Mouse (Mus musculus) neural tube, embryonic 15.5 days (tissue): ENCODE results near the gene Xkr8. TPM values are rescaled to one million over a fixed set of nuclear protein-coding genes. Genes with fewer than 3 reads are reported as not detected.

ENCODE experiments used
- ATAC-seq: fragments of 200-750 bp; cut with Nextera tagmentation; 2 replicates; pipeline ENCODE4 v1.8.0; 2017; ENCODE audit warnings: mild to moderate bottlenecking, moderate TSS enrichment, moderate library complexity; ENCODE audit not compliant: low FRiP score
- H3K27ac ChIP-seq: fragments of 300-500 bp; sonication (generic); replicated peaks from 2 replicates; pipeline ENCODE4 v1.5.1; 2015; ENCODE audit warnings: mild to moderate bottlenecking, inconsistent platforms
- H3K27me3 ChIP-seq: fragments of 300-500 bp; sonication (generic); replicated peaks from 2 replicates; pipeline ENCODE4 v1.6.1; 2015; ENCODE audit warnings: inconsistent platforms
- H3K36me3 ChIP-seq: fragments of 300-500 bp; sonication (generic); 2 replicates; pipeline ENCODE4 v1.6.1; 2015; ENCODE audit warnings: inconsistent platforms
- H3K4me1 ChIP-seq: fragments of 300-500 bp; sonication (generic); 2 replicates; pipeline ENCODE4 v1.6.1; 2015; ENCODE audit warnings: inconsistent platforms
- H3K4me2 ChIP-seq: fragments of 300-500 bp; sonication (generic); 2 replicates; pipeline ENCODE4 v1.6.1; 2015; ENCODE audit warnings: inconsistent platforms, mild to moderate bottlenecking, moderate library complexity
- H3K4me3 ChIP-seq: fragments of 300-500 bp; sonication (generic); replicated peaks from 2 replicates; pipeline ENCODE4 v1.5.1; 2015; ENCODE audit warnings: mild to moderate bottlenecking, inconsistent platforms
- H3K9ac ChIP-seq: fragments of 300-500 bp; sonication (generic); replicated peaks from 2 replicates; pipeline ENCODE4 v1.6.1; 2015; ENCODE audit warnings: mild to moderate bottlenecking, inconsistent platforms
- H3K9me3 ChIP-seq: fragments of 300-500 bp; sonication (generic); replicated peaks from 2 replicates; pipeline ENCODE4 v1.6.1; 2016; ENCODE audit warnings: inconsistent platforms
- WGBS: fragments of 180-500 bp; shearing (Covaris S2); methylation state at CpG from one replicate; pipeline ENCODE4 v1.1.7; 2015; ENCODE audit warnings: mixed read lengths; 5-methylcytosine and 5-hydroxymethylcytosine counted together
- polyA plus RNA-seq: library from polyadenylated mRNA; unstranded; fragments of >200 nt; fragmentation: Nextera tagmentation; extraction: Ambion mirVana; gene quantifications from 2 replicates; pipeline ENCODE4 v1.2.1, GENCODE M21; 2015

Gene Xkr8
- polyA plus RNA-seq, 1 experiment from 2014 or later: 6.4 TPM

GRCm38 (mm10) chr4:132734766-132735165, 2.4 kb upstream of the Xkr8 start:
- H3K4me2 ChIP-seq: no peak overlapping the region
- H3K27me3 ChIP-seq: no peaks in the 10 kb centered on the region
- ATAC-seq: no peak
- 90% methylated on average over 2 of the region's 2 CpGs for WGBS
- H3K4me3 ChIP-seq: no peak overlapping the region
- peaks cover 13% of the 10 kb centered on the region for H3K4me1 ChIP-seq
- no peak overlapping the region for H3K9ac ChIP-seq
- H3K9me3 ChIP-seq: no peaks in the 10 kb centered on the region
- no peaks in the 10 kb centered on the region for H3K36me3 ChIP-seq
- no peak overlapping the region for H3K27ac ChIP-seq

- H3K4me1 ChIP-seq: peaks cover 13% of the 10 kb centered on the region
- H3K9ac ChIP-seq: no peak overlapping the region
- WGBS: 92% methylated on average over 25 of the region's 25 CpGs
- no peaks in the 10 kb centered on the region for H3K9me3 ChIP-seq
- no peak overlapping the region for H3K27ac ChIP-seq
- H3K27me3 ChIP-seq: no peaks in the 10 kb centered on the region
- H3K4me2 ChIP-seq: 0 out of 2 replicates have a peak overlapping the region, but pooled peaks have one; percentile 88
- ATAC-seq: no peak
- peaks cover 1% of the 10 kb centered on the region; the same call in 1 of the 2 replicates for H3K36me3 ChIP-seq
- H3K4me3 ChIP-seq: no peak overlapping the region
Observed at GRCm38 (mm10) chr4:132733071-132733770, 875 bp upstream of the Xkr8 start.

- Histone ChIP-seq H3K9me3 (no peaks in the 10 kb centered on the region), H3K27me3 (no peaks in the 10 kb centered on the region), H3K4me2 (peak overlapping the region; percentile 88), H3K36me3 (peaks cover 15% of the 10 kb centered on the region), H3K4me1 (peaks cover 13% of the 10 kb centered on the region), H3K27ac (no peak overlapping the region), H3K4me3 (peak overlapping the region; percentile 67), H3K9ac (peak overlapping the region; percentile 67)
- 51% methylated on average over 12 of the region's 12 CpGs for WGBS
- ATAC-seq: 0 out of 2 replicates have a peak, but pooled peaks have one; percentile 13
Observed at GRCm38 (mm10) chr4:132731616-132732015, 730 bp downstream of the Xkr8 start.

- H3K4me3 ChIP-seq: no peak overlapping the region
- 92% methylated on average over 8 of the region's 8 CpGs for WGBS
- H3K4me1 ChIP-seq: peaks cover 13% of the 10 kb centered on the region
- H3K36me3 ChIP-seq: peaks cover 30% of the 10 kb centered on the region
- no peak for ATAC-seq
- no peaks in the 10 kb centered on the region for H3K9me3 ChIP-seq
- H3K27ac ChIP-seq: no peak overlapping the region
- H3K4me2 ChIP-seq: no peak overlapping the region
- H3K27me3 ChIP-seq: no peaks in the 10 kb centered on the region
- H3K9ac ChIP-seq: no peak overlapping the region
Observed at GRCm38 (mm10) chr4:132728233-132728632, 4.1 kb downstream of the Xkr8 start.

- Histone ChIP-seq H3K36me3 (peaks cover 52% of the 10 kb centered on the region), H3K27me3 (no peaks in the 10 kb centered on the region), H3K9ac (no peak overlapping the region), H3K4me1 (no peaks in the 10 kb centered on the region), H3K4me3 (no peak overlapping the region), H3K4me2 (no peak overlapping the region), H3K27ac (no peak overlapping the region), H3K9me3 (no peaks in the 10 kb centered on the region)
- WGBS: 97% methylated on average over 1 of the region's 1 CpGs
- no peak for ATAC-seq
Observed at GRCm38 (mm10) chr4:132718251-132718650, 14.1 kb downstream of the Xkr8 start.

- Histone ChIP-seq H3K4me3 (no peak overlapping the region), H3K27ac (no peak overlapping the region), H3K9ac (no peak overlapping the region), H3K4me2 (no peak overlapping the region), H3K36me3 (peaks cover 62% of the 10 kb centered on the region), H3K27me3 (no peaks in the 10 kb centered on the region), H3K9me3 (no peaks in the 10 kb centered on the region), H3K4me1 (no peaks in the 10 kb centered on the region)
- WGBS: 95% methylated on average over 7 of the region's 7 CpGs
- ATAC-seq: no peak
Observed at GRCm38 (mm10) chr4:132713181-132713580, 19.2 kb downstream of the Xkr8 start.

GRCm38 (mm10) chr4:132706885-132707284, 25.5 kb downstream of the Xkr8 start:
- no peak overlapping the region for H3K4me3 ChIP-seq
- H3K27me3 ChIP-seq: no peaks in the 10 kb centered on the region
- H3K4me1 ChIP-seq: no peaks in the 10 kb centered on the region
- H3K9me3 ChIP-seq: no peaks in the 10 kb centered on the region
- H3K9ac ChIP-seq: no peak overlapping the region
- WGBS: 96% methylated on average over 8 of the region's 8 CpGs
- H3K4me2 ChIP-seq: no peak overlapping the region
- ATAC-seq: no peak
- H3K27ac ChIP-seq: no peak overlapping the region
- peaks cover 80% of the 10 kb centered on the region for H3K36me3 ChIP-seq

- no peak for ATAC-seq
- over 99% methylated on average over 5 of the region's 5 CpGs for WGBS
- H3K4me1 ChIP-seq: no peaks in the 10 kb centered on the region
- H3K27ac ChIP-seq: no peak overlapping the region
- H3K36me3 ChIP-seq: peaks cover 71% of the 10 kb centered on the region
- no peaks in the 10 kb centered on the region for H3K9me3 ChIP-seq
- no peak overlapping the region for H3K9ac ChIP-seq
- no peak overlapping the region for H3K4me2 ChIP-seq
- H3K27me3 ChIP-seq: no peaks in the 10 kb centered on the region
- no peak overlapping the region for H3K4me3 ChIP-seq
Observed at GRCm38 (mm10) chr4:132702076-132702475, 30.3 kb downstream of the Xkr8 start.

- no peaks in the 10 kb centered on the region for H3K4me1 ChIP-seq
Observed at GRCm38 (mm10) chr4:132693366-132693765, 39.0 kb downstream of the Xkr8 start.

GRCm38 (mm10) chr4:132689634-132690033, 42.7 kb downstream of the Xkr8 start:
- Histone ChIP-seq H3K9me3 (no peaks in the 10 kb centered on the region), H3K36me3 (peaks cover 47% of the 10 kb centered on the region), H3K4me2 (no peak overlapping the region), H3K4me3 (no peak overlapping the region), H3K27me3 (no peaks in the 10 kb centered on the region), H3K9ac (no peak overlapping the region), H3K27ac (no peak overlapping the region), H3K4me1 (no peaks in the 10 kb centered on the region)
- ATAC-seq: no peak
- WGBS: 92% methylated on average over 2 of the region's 2 CpGs

More at GRCm38 (mm10) chr4:132693366-132693765, 39.0 kb downstream of the Xkr8 start:
- Histone ChIP-seq H3K27me3 (no peaks in the 10 kb centered on the region), H3K4me3 (no peak overlapping the region), H3K4me2 (no peak overlapping the region), H3K36me3 (peaks cover 47% of the 10 kb centered on the region), H3K9me3 (no peaks in the 10 kb centered on the region), H3K27ac (no peak overlapping the region), H3K9ac (no peak overlapping the region)
- WGBS: 89% methylated on average over 3 of the region's 3 CpGs
- ATAC-seq: no peak

- H3K9ac ChIP-seq: no peak overlapping the region
- H3K27me3 ChIP-seq: no peaks in the 10 kb centered on the region
- H3K9me3 ChIP-seq: no peaks in the 10 kb centered on the region
- ATAC-seq: no peak
- H3K4me3 ChIP-seq: no peak overlapping the region
- peaks cover 54% of the 10 kb centered on the region for H3K36me3 ChIP-seq
- WGBS: 91% methylated on average over 7 of the region's 7 CpGs
- no peak overlapping the region for H3K27ac ChIP-seq
- H3K4me2 ChIP-seq: no peak overlapping the region
- no peaks in the 10 kb centered on the region for H3K4me1 ChIP-seq
Observed at GRCm38 (mm10) chr4:132676771-132677539, 55.4 kb downstream of the Xkr8 start.
